Mouse (Mus musculus): ENCODE data around the gene 4930595D18Rik. TPM values are rescaled to one million over a fixed set of nuclear protein-coding genes. Genes with fewer than 3 reads are reported as not detected.

Gene 4930595D18Rik
- polyA plus RNA-seq, 1 experiment: 5.1 TPM

- no peaks in the 10 kb centered on the region for H3K27me3 ChIP-seq (ENCODE audit: control insufficient read depth, insufficient read depth, low read length)
- no peak overlapping the region for H3K4me3 ChIP-seq (ENCODE audit: control insufficient read depth, low read depth, low read length)
- H3K27ac ChIP-seq (ENCODE audit: control insufficient read depth, insufficient read depth, low read depth, low read length): no peak overlapping the region
- peaks cover 8% of the 10 kb centered on the region for H3K4me1 ChIP-seq (ENCODE audit: control insufficient read depth, insufficient read depth, low read length)
- TF ChIP-seq POLR2A (IDR thresholded peaks at IDR 0.05; ENCODE audit: control insufficient read depth, low read depth, low read length) (no peak), CTCF (IDR thresholded peaks at IDR 0.05; ENCODE audit: control insufficient read depth, insufficient read depth, insufficient replicate concordance, low read depth, low read length) (no peak)
- no peaks in the 10 kb centered on the region for H3K36me3 ChIP-seq (ENCODE audit: control insufficient read depth, insufficient read depth, low read length)
Measured at GRCm38 (mm10) chr12:111190355-111190754, 6.1 kb upstream of the 4930595D18Rik start.

- Histone ChIP-seq H3K27ac (ENCODE audit: control insufficient read depth, insufficient read depth, low read depth, low read length) (no peak overlapping the region), H3K36me3 (ENCODE audit: control insufficient read depth, insufficient read depth, low read length) (no peaks in the 10 kb centered on the region), H3K27me3 (ENCODE audit: control insufficient read depth, insufficient read depth, low read length) (no peaks in the 10 kb centered on the region), H3K4me3 (ENCODE audit: control insufficient read depth, low read depth, low read length) (no peak overlapping the region), H3K4me1 (ENCODE audit: control insufficient read depth, insufficient read depth, low read length) (peaks cover 8% of the 10 kb centered on the region)
- TF ChIP-seq CTCF (IDR thresholded peaks at IDR 0.05; ENCODE audit: control insufficient read depth, insufficient read depth, insufficient replicate concordance, low read depth, low read length) (no peak), POLR2A (IDR thresholded peaks at IDR 0.05; ENCODE audit: control insufficient read depth, low read depth, low read length) (no peak)
Measured at GRCm38 (mm10) chr12:111188295-111188694, 4.0 kb upstream of the 4930595D18Rik start.

- TF ChIP-seq CTCF (IDR thresholded peaks at IDR 0.05; ENCODE audit: control insufficient read depth, insufficient read depth, insufficient replicate concordance, low read depth, low read length) (no peak), POLR2A (IDR thresholded peaks at IDR 0.05; ENCODE audit: control insufficient read depth, low read depth, low read length) (no peak)
- Histone ChIP-seq H3K36me3 (ENCODE audit: control insufficient read depth, insufficient read depth, low read length) (no peaks in the 10 kb centered on the region), H3K4me1 (ENCODE audit: control insufficient read depth, insufficient read depth, low read length) (peaks cover 8% of the 10 kb centered on the region), H3K27me3 (ENCODE audit: control insufficient read depth, insufficient read depth, low read length) (no peaks in the 10 kb centered on the region), H3K27ac (ENCODE audit: control insufficient read depth, insufficient read depth, low read depth, low read length) (no peak overlapping the region), H3K4me3 (ENCODE audit: control insufficient read depth, low read depth, low read length) (no peak overlapping the region)
Measured at GRCm38 (mm10) chr12:111186986-111187385, 2.7 kb upstream of the 4930595D18Rik start.

- H3K4me3 ChIP-seq (ENCODE audit: control insufficient read depth, low read depth, low read length): no peak overlapping the region
- no peak overlapping the region for H3K27ac ChIP-seq (ENCODE audit: control insufficient read depth, insufficient read depth, low read depth, low read length)
- no peaks in the 10 kb centered on the region for H3K36me3 ChIP-seq (ENCODE audit: control insufficient read depth, insufficient read depth, low read length)
- H3K27me3 ChIP-seq (ENCODE audit: control insufficient read depth, insufficient read depth, low read length): no peaks in the 10 kb centered on the region
- H3K4me1 ChIP-seq (ENCODE audit: control insufficient read depth, insufficient read depth, low read length): no peaks in the 10 kb centered on the region
- TF ChIP-seq POLR2A (IDR thresholded peaks at IDR 0.05; ENCODE audit: control insufficient read depth, low read depth, low read length) (no peak), CTCF (IDR thresholded peaks at IDR 0.05; ENCODE audit: control insufficient read depth, insufficient read depth, insufficient replicate concordance, low read depth, low read length) (no peak)
Measured at GRCm38 (mm10) chr12:111182378-111182777, 1.9 kb downstream of the 4930595D18Rik start.

- Histone ChIP-seq H3K4me3 (ENCODE audit: control insufficient read depth, low read depth, low read length) (no peak overlapping the region), H3K36me3 (ENCODE audit: control insufficient read depth, insufficient read depth, low read length) (no peaks in the 10 kb centered on the region), H3K4me1 (ENCODE audit: control insufficient read depth, insufficient read depth, low read length) (no peaks in the 10 kb centered on the region), H3K27me3 (ENCODE audit: control insufficient read depth, insufficient read depth, low read length) (no peaks in the 10 kb centered on the region), H3K27ac (ENCODE audit: control insufficient read depth, insufficient read depth, low read depth, low read length) (no peak overlapping the region)
- TF ChIP-seq POLR2A (IDR thresholded peaks at IDR 0.05; ENCODE audit: control insufficient read depth, low read depth, low read length) (no peak), CTCF (IDR thresholded peaks at IDR 0.05; ENCODE audit: control insufficient read depth, insufficient read depth, insufficient replicate concordance, low read depth, low read length) (no peak)
Measured at GRCm38 (mm10) chr12:111181848-111182247, 2.4 kb downstream of the 4930595D18Rik start.

- no peak overlapping the region for H3K4me3 ChIP-seq (ENCODE audit: control insufficient read depth, low read depth, low read length)
- H3K4me1 ChIP-seq (ENCODE audit: control insufficient read depth, insufficient read depth, low read length): no peaks in the 10 kb centered on the region
- no peak overlapping the region for H3K27ac ChIP-seq (ENCODE audit: control insufficient read depth, insufficient read depth, low read depth, low read length)
- TF ChIP-seq CTCF (IDR thresholded peaks at IDR 0.05; ENCODE audit: control insufficient read depth, insufficient read depth, insufficient replicate concordance, low read depth, low read length) (no peak), POLR2A (IDR thresholded peaks at IDR 0.05; ENCODE audit: control insufficient read depth, low read depth, low read length) (no peak)
- no peaks in the 10 kb centered on the region for H3K27me3 ChIP-seq (ENCODE audit: control insufficient read depth, insufficient read depth, low read length)
- no peaks in the 10 kb centered on the region for H3K36me3 ChIP-seq (ENCODE audit: control insufficient read depth, insufficient read depth, low read length)
Measured at GRCm38 (mm10) chr12:111178772-111179171, 5.5 kb downstream of the 4930595D18Rik start.

- Histone ChIP-seq H3K4me1 (ENCODE audit: control insufficient read depth, insufficient read depth, low read length) (peaks cover 14% of the 10 kb centered on the region), H3K36me3 (ENCODE audit: control insufficient read depth, insufficient read depth, low read length) (no peaks in the 10 kb centered on the region), H3K27me3 (ENCODE audit: control insufficient read depth, insufficient read depth, low read length) (no peaks in the 10 kb centered on the region), H3K27ac (ENCODE audit: control insufficient read depth, insufficient read depth, low read depth, low read length) (no peak overlapping the region), H3K4me3 (ENCODE audit: control insufficient read depth, low read depth, low read length) (no peak overlapping the region)
- no peak for TF ChIP-seq POLR2A (IDR thresholded peaks at IDR 0.05; ENCODE audit: control insufficient read depth, low read depth, low read length)
- no peak for TF ChIP-seq CTCF (IDR thresholded peaks at IDR 0.05; ENCODE audit: control insufficient read depth, insufficient read depth, insufficient replicate concordance, low read depth, low read length)
Measured at GRCm38 (mm10) chr12:111168891-111169290, 15.4 kb downstream of the 4930595D18Rik start.

All from testis, adult 2 months (tissue).